Mouse (Mus musculus) heart, postnatal 36 days (tissue): ENCODE results near the gene Mars. TPM values are rescaled to one million over a fixed set of nuclear protein-coding genes. Genes with fewer than 3 reads are reported as not detected.

ENCODE experiments used
- DNase-seq, 2 experiments: peaks; one replicate each; pipeline ENCODE4 v3.0.0; 2021 to 2022
- intact Hi-C: fragments of 180-260 bp; cut with DNase I; formaldehyde crosslinking; loops from one replicate; pipeline ENCODE4 v1.15.1; 2025
- total RNA-seq, 2 experiments: library from RNA; stranded (reverse); gene quantifications; 2 replicates each; pipeline ENCODE4 v1.2.3; 2021

The Mars gene
- total RNA-seq, 2 experiments from 2014 or later = 41.0 to 46.4 TPM

- intact Hi-C loops = loop anchor here (10.0 kb wide), 1 partner anchor 363 kb away; the partner anchor contains the start of gene Atp23
- DNase-seq = no peak
Observed at GRCm38 (mm10) chr10:127267318-127267717, 44.3 kb downstream of the Mars start.

- intact Hi-C loops = loop anchor here (1.0 to 10.0 kb wide), 2 partner anchors 46 to 362 kb away; partner anchors contain the start of gene Atp23
- peak; percentile 90 for DNase-seq
Observed at GRCm38 (mm10) chr10:127266112-127267091, 45.2 kb downstream of the Mars start, which contains the start of gene Dctn2. TSS of gene Dctn2 (plus strand) at chr10:127266368.

- intact Hi-C loops = loop anchor here (1.0 to 10.0 kb wide), 2 partner anchors 47 to 361 kb away; partner anchors contain the start of gene Atp23
Observed at GRCm38 (mm10) chr10:127265727-127266111, 45.9 kb downstream of the Mars start.

GRCm38 (mm10) chr10:127264971-127265370, 46.6 kb downstream of the Mars start:
- intact Hi-C loops = loop anchor here (10.0 kb wide), 1 partner anchor 360 kb away; the partner anchor contains the start of gene Atp23
- DNase-seq = no peak

More at GRCm38 (mm10) chr10:127265727-127266111, 45.9 kb downstream of the Mars start:
- no peak for DNase-seq

- intact Hi-C loops = loop anchor here (10.0 kb wide), 1 partner anchor 360 kb away; the partner anchor contains the start of gene Atp23
- DNase-seq = no peak
Observed at GRCm38 (mm10) chr10:127264336-127264735, 47.2 kb downstream of the Mars start.

- intact Hi-C loops = loop anchor here (10.0 kb wide), 1 partner anchor 359 kb away; the partner anchor contains the start of gene Atp23
- DNase-seq = no peak
Observed at GRCm38 (mm10) chr10:127263631-127264030, 48.0 kb downstream of the Mars start.

GRCm38 (mm10) chr10:127262548-127263398, 48.8 kb downstream of the Mars start, which contains the start of gene Kif5a:
TSS of gene Kif5a (minus strand) at chr10:127263348.
- no peak for DNase-seq
- intact Hi-C loops = loop anchor here (10.0 kb wide), 1 partner anchor 358 kb away; the partner anchor contains the start of gene Atp23

- no peak for DNase-seq
- intact Hi-C loops = loop anchor here (10.0 kb wide), 1 partner anchor 357 kb away; the partner anchor contains the start of gene Atp23
Observed at GRCm38 (mm10) chr10:127261706-127262547, 49.7 kb downstream of the Mars start.

GRCm38 (mm10) chr10:127258489-127258888, 53.1 kb downstream of the Mars start:
- intact Hi-C loops = no loop called here
- no peak for DNase-seq

- no peak for DNase-seq
- intact Hi-C loops = no loop called here
Observed at GRCm38 (mm10) chr10:127257790-127258189, 53.8 kb downstream of the Mars start.

- intact Hi-C loops = no loop called here
- peak; percentile 49 to 60 for DNase-seq
Observed at GRCm38 (mm10) chr10:127255625-127256345, 55.8 kb downstream of the Mars start.

- DNase-seq = no peak
- intact Hi-C loops = no loop called here
Observed at GRCm38 (mm10) chr10:127250810-127251209, 60.8 kb downstream of the Mars start.

Other genes starting within 250 kb of the Mars start
- gene Cdk4, start 248.3 kb downstream of the Mars start, total RNA-seq = 10 to 100 TPM; 76.7 to 85.5 TPM
- 10 to 100 TPM; 43.8 to 46.9 TPM for gene Tspan31, start 241.5 kb downstream of the Mars start, total RNA-seq
- gene Agap2, start 236.5 kb downstream of the Mars start, total RNA-seq = 1 to 10 TPM; 5.6 to 7.0 TPM
- gene Os9, start 190.7 kb downstream of the Mars start, total RNA-seq = 10 to 100 TPM; 25.2 to 29.7 TPM
- gene B4galnt1, start 146.6 kb downstream of the Mars start, total RNA-seq = 1 to 10 TPM; 1.6 to 2.7 TPM
- gene Slc26a10, start 131.1 kb downstream of the Mars start, total RNA-seq = 10 to 100 TPM; 17.2 to 23.1 TPM
- gene Arhgef25, start 121.7 kb downstream of the Mars start, total RNA-seq = 10 to 100 TPM; 12.4 to 12.8 TPM
- 10 to 100 TPM; 25.8 to 29.4 TPM for gene Dtx3, start 116.1 kb downstream of the Mars start, total RNA-seq
- gene Pip4k2c, start 100.2 kb downstream of the Mars start, total RNA-seq = 10 to 100 TPM; 26.9 to 29.9 TPM
- gene Kif5a, start 48.4 kb downstream of the Mars start, total RNA-seq = under 1 TPM; 0.41 to 0.92 TPM
- 100 to 1,000 TPM; 144 to 154 TPM for gene Dctn2, start 45.4 kb downstream of the Mars start, total RNA-seq
- gene Mbd6, start 22.8 kb downstream of the Mars start, total RNA-seq = 10 to 100 TPM; 22.0 to 24.2 TPM
- 1 to 10 TPM; 3.1 to 3.6 TPM for gene Arhgap9, start 10.2 kb upstream of the Mars start, total RNA-seq
- 1 to 10 TPM; 1.0 to 2.6 TPM for gene Gli1, start 30.2 kb upstream of the Mars start, total RNA-seq
- gene Inhbe, start 42.6 kb upstream of the Mars start, total RNA-seq = not detected
- not detected for gene Inhbc, start 58.6 kb upstream of the Mars start, total RNA-seq
- 100 to 1,000 TPM; 150 to 169 TPM for gene R3hdm2, start 68.5 kb upstream of the Mars start, total RNA-seq
- under 1 TPM; 0.51 to 0.64 TPM for gene Stac3, start 189.9 kb upstream of the Mars start, total RNA-seq
- gene Ndufa4l2, start 203.2 kb upstream of the Mars start, total RNA-seq = 10 to 100 TPM; 26.0 to 27.6 TPM
- 10 to 100 TPM; 43.8 to 44.3 TPM for gene Shmt2, start 210.7 kb upstream of the Mars start, total RNA-seq
- gene Nxph4, start 222.8 kb upstream of the Mars start, total RNA-seq = under 1 TPM; 0.28 to 0.41 TPM